Mouse (Mus musculus) embryonic facial prominence, embryonic 13.5 days (tissue): ENCODE data around the gene Gfra4. TPM values are rescaled to one million over a fixed set of nuclear protein-coding genes. Genes with fewer than 3 reads are reported as not detected.
"Not testable (repeated sequence)": the region's sequence is repeated elsewhere in the genome, so short reads cannot be mapped to it uniquely, and the experiment has no call there.

ENCODE experiments used
- ATAC-seq: fragments of 200-750 bp; cut with Nextera tagmentation; 2 replicates; pipeline ENCODE4 v1.8.0; 2017; ENCODE audit warnings: low read depth; ENCODE audit not compliant: insufficient number of reproducible peaks, insufficient read depth, low FRiP score, low TSS enrichment
- H3K27ac ChIP-seq: fragments of 300-500 bp; sonication (generic); 2 replicates; pipeline ENCODE4 v1.5.1; 2015; ENCODE audit warnings: moderate library complexity, mild to moderate bottlenecking, inconsistent platforms
- H3K27me3 ChIP-seq: fragments of 300-500 bp; sonication (generic); 2 replicates; pipeline ENCODE4 v1.6.1; 2015; ENCODE audit warnings: mild to moderate bottlenecking, inconsistent platforms
- H3K36me3 ChIP-seq: fragments of 300-500 bp; sonication (generic); 2 replicates; pipeline ENCODE4 v1.6.1; 2015; ENCODE audit warnings: mild to moderate bottlenecking, inconsistent platforms
- H3K4me1 ChIP-seq: fragments of 300-500 bp; sonication (generic); 2 replicates; pipeline ENCODE4 v1.6.1; 2015; ENCODE audit warnings: inconsistent platforms
- H3K4me2 ChIP-seq: fragments of 300-500 bp; sonication (generic); 2 replicates; pipeline ENCODE4 v1.6.1; 2015; ENCODE audit warnings: moderate library complexity, mild to moderate bottlenecking, inconsistent platforms
- H3K4me3 ChIP-seq: fragments of 300-500 bp; sonication (generic); 2 replicates; pipeline ENCODE4 v1.5.1; 2015; ENCODE audit warnings: mild to moderate bottlenecking, inconsistent platforms
- H3K9ac ChIP-seq: fragments of 300-500 bp; sonication (generic); 2 replicates; pipeline ENCODE4 v1.6.1; 2015; ENCODE audit warnings: mild to moderate bottlenecking, inconsistent platforms
- H3K9me3 ChIP-seq: fragments of 300-500 bp; sonication (generic); 2 replicates; pipeline ENCODE4 v1.6.1; 2016; ENCODE audit warnings: inconsistent platforms
- WGBS: fragments of 180-500 bp; shearing (Covaris S2); methylation state at CpG from one replicate; pipeline ENCODE4 v1.1.7; 2015; ENCODE audit warnings: mixed read lengths; 5-methylcytosine and 5-hydroxymethylcytosine counted together
- polyA plus RNA-seq: library from polyadenylated mRNA; unstranded; fragments of >200 nt; fragmentation: Nextera tagmentation; extraction: Ambion mirVana; gene quantifications from 2 replicates; pipeline ENCODE4 v1.2.1, GENCODE M21; 2015

Gfra4 gene
- polyA plus RNA-seq, 1 experiment from 2014 or later = 42.7 TPM

DNA sequence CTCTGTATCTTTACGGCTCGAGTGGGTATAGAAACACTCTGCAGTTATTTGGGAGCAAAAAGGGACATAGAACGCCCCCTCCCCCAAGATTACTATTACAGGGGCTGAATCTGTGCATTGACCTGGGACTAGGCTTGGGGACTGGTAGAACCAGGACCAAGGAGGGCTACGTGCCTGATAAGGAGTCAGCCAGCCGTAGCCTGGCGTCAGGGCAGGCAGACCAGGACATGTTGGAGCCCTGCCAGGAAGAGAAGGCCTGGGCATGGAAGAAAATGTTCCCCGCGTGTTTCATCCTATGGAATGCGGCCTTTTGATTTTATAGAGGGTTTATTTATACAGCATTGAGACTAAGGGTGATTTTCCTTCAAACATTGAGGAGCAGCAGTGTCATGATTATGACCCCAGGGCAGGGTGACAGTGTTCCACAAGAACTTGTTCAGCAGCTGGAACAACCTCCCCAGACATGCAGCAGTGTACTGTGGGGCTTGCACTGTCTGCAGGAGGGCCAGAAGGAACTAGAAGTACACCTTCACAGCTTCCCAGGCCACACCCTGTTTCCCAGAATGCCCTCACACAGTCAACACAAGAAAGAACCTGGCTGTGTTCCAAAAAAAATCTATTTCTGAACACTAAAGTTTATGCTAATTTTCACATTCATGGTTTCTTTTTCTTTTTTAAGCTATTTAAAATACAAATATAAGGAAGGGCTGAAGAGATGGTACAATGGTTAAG lies 2.3 kb upstream of the Gfra4 start:
- H3K27me3 ChIP-seq = peaks cover 32% of the 10 kb centered on the region
- H3K4me1 ChIP-seq = peaks cover 29% of the 10 kb centered on the region
- H3K9ac ChIP-seq = no peak overlapping the region
- no peaks in the 10 kb centered on the region for H3K36me3 ChIP-seq
- H3K4me3 ChIP-seq = no peak overlapping the region
- ATAC-seq = no peak
- H3K9me3 ChIP-seq = no peaks in the 10 kb centered on the region
- 58% methylated on average over 9 of the region's 9 CpGs for WGBS
- no peak overlapping the region for H3K27ac ChIP-seq
- H3K4me2 ChIP-seq = no peak overlapping the region

DNA sequence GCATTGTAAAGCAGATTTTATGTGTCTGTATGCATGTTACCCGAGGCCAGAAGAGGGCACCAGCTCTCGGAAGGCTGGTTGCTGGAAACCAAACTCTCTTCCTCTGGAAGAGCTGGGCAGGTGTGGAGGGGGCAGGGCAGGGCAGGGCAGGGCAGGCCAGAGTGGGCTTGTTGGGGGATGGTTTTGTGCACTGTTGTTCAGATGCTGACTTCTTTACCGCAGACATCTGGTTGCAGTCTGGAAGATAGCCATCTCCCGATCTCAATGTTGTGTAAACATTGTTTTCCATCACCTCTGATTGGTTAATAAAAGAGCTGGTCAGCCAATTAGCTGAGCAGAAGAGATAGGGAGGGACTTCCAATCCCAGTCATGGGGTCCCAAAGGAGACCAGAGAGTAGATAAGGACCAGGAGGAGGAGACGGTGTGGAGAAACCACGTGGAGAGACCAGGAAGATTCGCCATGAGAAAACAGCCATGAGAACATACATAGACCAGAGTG lies 1.5 kb upstream of the Gfra4 start:
- WGBS = 9% methylated on average over 7 of the region's 7 CpGs
- Histone ChIP-seq H3K4me1 (peaks cover 32% of the 10 kb centered on the region), H3K9ac (no peak overlapping the region), H3K9me3 (no peaks in the 10 kb centered on the region), H3K36me3 (no peaks in the 10 kb centered on the region), H3K4me2 (peak overlapping the region; percentile 33; the same call in 1 of the 2 replicates), H3K4me3 (no peak overlapping the region), H3K27ac (no peak overlapping the region), H3K27me3 (peaks cover 39% of the 10 kb centered on the region)
- no peak for ATAC-seq

DNA sequence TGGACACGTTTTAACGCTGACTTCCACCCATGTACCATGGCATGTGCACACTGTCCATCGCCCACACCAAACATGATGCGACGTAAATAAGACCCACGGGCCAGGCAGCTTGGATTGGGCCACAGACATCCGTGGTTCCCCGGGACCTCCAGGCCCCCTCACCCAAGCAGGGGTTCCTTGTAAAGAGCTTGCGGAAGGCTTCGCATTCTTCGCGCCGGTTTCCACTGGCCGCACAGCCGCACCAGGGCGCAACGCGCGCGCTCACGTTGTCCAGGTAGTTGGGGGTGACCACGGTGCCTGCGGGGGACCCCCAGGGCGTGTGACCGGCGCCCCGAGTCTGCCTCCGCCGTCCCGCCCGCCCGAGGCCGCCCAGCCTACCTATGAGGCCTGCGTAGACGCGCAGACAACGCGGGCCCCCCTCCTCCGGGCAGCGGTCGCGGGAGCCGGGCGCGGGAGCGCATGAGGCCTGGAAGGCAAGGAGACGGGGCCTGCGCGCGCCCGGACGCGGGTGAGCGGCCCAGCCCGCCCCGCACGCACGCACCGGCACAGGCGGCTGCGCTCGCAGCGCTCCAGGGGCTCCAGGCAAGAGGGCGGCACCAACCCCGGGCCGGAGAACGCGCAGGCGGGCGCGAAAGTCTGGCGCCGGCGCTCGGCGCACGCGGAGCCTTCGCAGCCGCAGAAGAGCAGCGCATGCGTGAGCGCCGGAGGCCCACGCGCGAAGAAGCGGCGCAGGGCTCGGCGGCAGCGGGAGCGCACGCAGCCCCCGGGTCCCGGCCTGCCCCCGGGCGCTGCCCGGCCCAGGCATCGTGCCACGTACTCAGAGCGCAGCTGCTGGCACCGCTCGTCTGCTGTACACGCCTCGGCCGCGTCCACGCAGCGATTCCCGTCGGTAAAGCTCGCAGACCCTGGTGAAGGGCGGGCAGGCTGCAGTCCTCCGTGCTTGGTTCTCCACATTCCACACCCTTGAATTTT lies 1.7 kb downstream of the Gfra4 start:
- Histone ChIP-seq H3K9ac (peak overlapping the region; percentile 88), H3K36me3 (no peaks in the 10 kb centered on the region), H3K4me1 (peaks cover 39% of the 10 kb centered on the region), H3K9me3 (no peaks in the 10 kb centered on the region), H3K4me2 (peak overlapping the region; percentile 95), H3K27ac (no peak overlapping the region), H3K27me3 (peaks cover 43% of the 10 kb centered on the region), H3K4me3 (peak overlapping the region; percentile 68)
- WGBS = 2% methylated on average over 108 of the region's 115 CpGs
- ATAC-seq = peak; percentile 52

DNA sequence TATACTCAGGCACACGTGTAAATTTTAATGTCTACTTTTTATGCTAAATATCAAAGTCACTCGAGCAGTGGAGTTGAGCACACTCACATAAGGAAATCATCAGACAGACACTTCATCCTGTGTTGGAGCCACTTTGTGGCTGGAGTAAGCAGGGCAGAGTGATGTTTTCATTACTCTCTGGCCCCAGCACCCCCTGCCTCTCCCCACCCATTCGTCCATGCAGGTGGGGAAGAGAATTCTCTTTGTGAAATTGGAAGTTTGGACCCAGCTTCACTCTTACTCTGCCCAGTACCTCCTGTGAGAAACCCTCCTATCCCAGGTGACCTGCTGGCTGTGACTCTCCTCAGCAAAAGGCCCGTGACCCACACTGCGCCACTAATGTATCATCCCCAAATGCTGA lies 4.2 kb downstream of the Gfra4 start:
- H3K4me1 ChIP-seq = peaks cover 26% of the 10 kb centered on the region
- H3K4me2 ChIP-seq = no peak overlapping the region
- WGBS = 75% methylated on average over 5 of the region's 5 CpGs
- H3K9me3 ChIP-seq = peaks cover under 1% of the 10 kb centered on the region; the same call in 1 of the 2 replicates
- no peak overlapping the region for H3K9ac ChIP-seq
- no peaks in the 10 kb centered on the region for H3K36me3 ChIP-seq
- H3K4me3 ChIP-seq = no peak overlapping the region
- no peak for ATAC-seq
- no peak overlapping the region for H3K27ac ChIP-seq
- peaks cover 43% of the 10 kb centered on the region for H3K27me3 ChIP-seq

DNA sequence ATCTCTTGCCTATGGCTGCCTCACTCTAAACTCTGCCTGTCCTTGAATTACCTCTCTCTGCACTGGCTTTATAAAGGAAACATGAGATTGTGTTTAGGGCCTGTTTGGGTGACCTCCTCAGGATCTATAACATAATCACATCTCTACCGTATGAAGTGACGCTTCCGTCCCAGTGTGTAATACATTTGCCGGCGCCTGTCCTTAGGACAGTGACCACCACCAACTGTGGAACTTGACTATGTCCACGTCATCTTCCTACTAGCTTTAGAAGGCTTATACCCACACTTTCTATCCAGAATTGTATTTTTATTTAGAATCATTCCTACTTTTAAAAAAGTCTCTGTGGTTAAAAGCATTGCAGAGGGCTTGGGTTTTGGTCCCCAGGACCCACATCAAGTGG lies 4.7 kb downstream of the Gfra4 start:
- Histone ChIP-seq H3K27ac (no peak overlapping the region), H3K36me3 (no peaks in the 10 kb centered on the region), H3K4me1 (peaks cover 26% of the 10 kb centered on the region), H3K9me3 (peaks cover 4% of the 10 kb centered on the region; the same call in 1 of the 2 replicates), H3K27me3 (peaks cover 41% of the 10 kb centered on the region), H3K4me3 (no peak overlapping the region), H3K4me2 (no peak overlapping the region), H3K9ac (0 out of 2 replicates have a peak overlapping the region, but pooled peaks have one; percentile 40)
- no peak for ATAC-seq
- WGBS = 84% methylated on average over 6 of the region's 6 CpGs

DNA sequence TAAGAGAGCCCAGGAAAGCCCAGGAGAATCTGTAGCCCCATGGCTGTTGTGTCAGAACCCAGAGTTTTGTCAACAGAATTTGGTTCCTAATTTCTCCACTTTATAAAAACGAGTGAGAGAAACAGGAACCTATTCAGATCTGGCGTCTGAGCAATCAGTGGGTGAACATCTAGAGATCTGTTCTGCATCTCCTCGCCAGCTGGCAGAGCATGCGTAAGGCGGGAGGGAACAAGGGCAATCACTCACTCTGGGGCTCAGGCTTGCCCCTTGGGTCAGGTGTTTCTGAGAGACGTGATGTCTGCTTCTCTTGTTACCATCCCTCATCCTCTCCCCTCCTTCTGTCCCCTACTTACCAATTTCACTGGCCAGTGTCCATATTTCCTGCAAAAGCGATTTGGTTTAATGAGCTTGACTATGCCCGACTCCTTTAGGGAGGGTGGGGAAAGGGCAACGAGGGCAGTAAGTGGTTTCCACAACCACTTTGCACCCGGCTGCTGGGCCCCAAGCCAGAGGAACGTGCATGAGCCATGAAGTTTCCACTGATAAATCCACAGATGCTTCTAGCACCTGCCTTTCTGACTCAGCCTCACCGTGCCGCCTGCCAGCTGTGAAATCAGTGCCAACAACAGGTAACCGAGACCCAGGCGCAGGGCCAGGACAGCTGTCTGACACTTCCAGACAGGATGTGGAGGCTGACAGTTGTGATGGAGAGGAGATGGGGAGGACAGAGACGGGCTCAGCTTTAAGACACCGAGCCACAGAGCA lies 5.5 kb downstream of the Gfra4 start:
- 54% methylated on average over 17 of the region's 17 CpGs for WGBS
- no peak for ATAC-seq
- 0 out of 2 replicates have a peak overlapping the region, but pooled peaks have one; percentile 40 for H3K9ac ChIP-seq

DNA sequence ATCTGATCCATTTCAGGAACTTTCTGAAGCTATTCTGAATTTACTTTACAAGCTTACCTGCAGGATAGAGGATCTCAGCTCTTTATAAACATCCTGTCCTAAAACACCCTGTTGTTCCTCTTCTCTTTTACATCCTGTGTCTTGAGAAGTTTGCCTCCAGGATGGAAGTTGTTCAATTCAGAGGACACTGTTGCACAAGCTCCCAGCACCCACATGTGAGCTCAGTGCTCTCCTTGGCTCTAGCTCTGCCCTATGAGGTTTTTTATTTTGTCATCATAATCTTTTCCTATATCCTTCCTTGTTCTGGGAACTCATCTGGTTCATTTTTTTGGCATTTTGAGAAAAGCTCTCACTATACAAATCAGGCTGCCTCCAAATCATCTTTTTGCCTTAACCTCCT lies 6.1 kb downstream of the Gfra4 start:
- Histone ChIP-seq H3K36me3 (no peaks in the 10 kb centered on the region), H3K27me3 (peaks cover 27% of the 10 kb centered on the region), H3K4me2 (no peak overlapping the region), H3K9ac (no peak overlapping the region), H3K4me1 (peaks cover 23% of the 10 kb centered on the region), H3K9me3 (peaks cover 4% of the 10 kb centered on the region; the same call in 1 of the 2 replicates), H3K4me3 (no peak overlapping the region), H3K27ac (no peak overlapping the region)
- no peak for ATAC-seq

More for the DNA sequence above, 5.5 kb downstream of the Gfra4 start:
- peaks cover 26% of the 10 kb centered on the region for H3K4me1 ChIP-seq
- no peak overlapping the region for H3K4me2 ChIP-seq
- no peak overlapping the region for H3K27ac ChIP-seq
- H3K4me3 ChIP-seq = no peak overlapping the region
- peaks cover 4% of the 10 kb centered on the region; the same call in 1 of the 2 replicates for H3K9me3 ChIP-seq
- no peaks in the 10 kb centered on the region for H3K36me3 ChIP-seq
- H3K27me3 ChIP-seq = peaks cover 33% of the 10 kb centered on the region

DNA sequence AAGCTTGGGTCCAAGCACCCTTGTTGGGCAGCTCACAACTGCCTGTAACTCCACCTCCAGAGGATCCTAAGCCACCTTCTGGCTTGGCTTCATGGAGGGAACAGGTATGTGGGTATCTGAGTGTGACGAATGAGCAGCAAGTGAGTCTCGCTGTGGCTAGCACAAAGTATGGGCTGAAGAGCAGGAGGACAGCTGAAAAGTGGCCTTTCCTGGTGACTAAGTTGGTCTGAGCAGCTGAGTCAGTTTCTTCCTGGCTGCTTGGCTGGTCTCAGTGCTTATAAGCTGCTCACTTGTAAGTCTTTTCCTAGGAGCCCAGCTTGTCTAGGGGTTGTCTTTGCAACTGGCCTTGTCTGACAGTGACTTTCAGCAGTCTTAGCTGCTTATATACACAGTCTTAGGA lies 6.5 kb downstream of the Gfra4 start:
- Histone ChIP-seq H3K9ac (no peak overlapping the region), H3K36me3 (no peaks in the 10 kb centered on the region), H3K9me3 (peaks cover 4% of the 10 kb centered on the region; the same call in 1 of the 2 replicates), H3K4me3 (no peak overlapping the region), H3K4me1 (peaks cover 19% of the 10 kb centered on the region), H3K27ac (no peak overlapping the region), H3K4me2 (no peak overlapping the region), H3K27me3 (peaks cover 23% of the 10 kb centered on the region)
- ATAC-seq = no peak
- 92% methylated on average over 2 of the region's 2 CpGs for WGBS

DNA sequence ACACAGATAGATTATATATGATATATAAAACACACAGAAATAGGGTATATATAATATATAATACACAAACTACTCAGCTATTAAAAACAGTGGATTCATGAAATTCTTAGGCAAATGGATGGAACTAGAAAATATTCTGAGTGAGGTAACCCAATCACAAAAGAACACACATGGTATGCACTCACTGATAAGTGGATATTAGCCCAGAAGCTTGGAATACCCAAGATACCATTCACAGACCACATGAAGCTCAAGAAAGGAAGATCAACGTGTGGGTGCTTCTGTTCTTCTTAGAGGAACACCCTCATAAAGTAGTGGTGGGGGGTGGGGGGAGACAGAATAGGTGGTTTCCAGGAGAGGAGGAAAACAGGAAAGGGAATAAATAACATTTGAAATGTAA lies 11.5 kb downstream of the Gfra4 start:
- H3K4me3 ChIP-seq, ATAC-seq, H3K27ac ChIP-seq, H3K4me2 ChIP-seq, H3K9ac ChIP-seq, H3K9me3 ChIP-seq, H3K27me3 ChIP-seq, H3K4me1 ChIP-seq: not testable (repeated sequence)
- H3K36me3 ChIP-seq = peaks cover 20% of the 10 kb centered on the region
- 47% methylated on average over 1 of the region's 1 CpGs for WGBS

DNA sequence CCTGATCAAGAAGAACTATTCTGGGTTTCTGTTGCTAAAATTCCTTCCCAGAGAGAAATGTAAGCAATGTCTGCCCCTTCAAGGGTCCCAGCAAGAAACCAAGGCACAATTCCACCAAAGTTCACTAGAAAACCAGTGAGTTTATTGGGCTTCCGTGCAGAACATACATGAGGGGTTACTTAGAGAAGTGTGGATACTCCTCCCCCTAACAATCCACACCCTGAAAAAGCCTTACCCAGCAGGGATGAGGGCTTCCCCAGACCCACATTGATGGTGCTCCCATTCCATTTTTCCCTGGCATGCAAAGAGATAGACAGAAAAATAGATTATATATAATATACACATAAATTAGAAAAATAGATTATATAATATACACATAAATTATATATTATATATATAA lies 11.9 kb downstream of the Gfra4 start:
- Histone ChIP-seq H3K9me3 (peaks cover 4% of the 10 kb centered on the region; the same call in 1 of the 2 replicates), H3K4me2 (no peak overlapping the region), H3K4me3 (no peak overlapping the region), H3K36me3 (peaks cover 24% of the 10 kb centered on the region), H3K27me3 (no peaks in the 10 kb centered on the region), H3K9ac (no peak overlapping the region), H3K4me1 (no peaks in the 10 kb centered on the region), H3K27ac (no peak overlapping the region)
- ATAC-seq = no peak
- 90% methylated on average over 1 of the region's 1 CpGs for WGBS

DNA sequence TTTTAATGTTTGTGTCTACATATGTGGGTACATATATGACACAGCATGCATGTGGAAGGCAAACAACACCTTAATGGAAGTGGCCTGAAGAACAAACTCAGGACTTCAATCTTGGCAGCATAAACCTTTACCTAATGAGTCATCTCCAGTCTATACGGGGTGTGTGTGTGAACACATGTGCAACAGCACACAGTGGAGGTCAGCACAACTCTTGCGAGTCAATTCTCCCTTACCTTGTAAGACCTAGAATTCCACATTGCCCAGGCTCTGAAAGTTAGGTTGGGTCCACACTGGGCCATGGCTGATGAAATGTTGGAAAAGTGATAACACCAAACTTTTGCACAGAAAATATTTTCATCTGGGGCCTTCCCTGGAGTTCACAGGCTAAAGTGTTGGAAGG lies 12.3 kb downstream of the Gfra4 start:
- H3K9me3 ChIP-seq = peaks cover 4% of the 10 kb centered on the region; the same call in 1 of the 2 replicates
- H3K27me3 ChIP-seq = no peaks in the 10 kb centered on the region
- H3K9ac ChIP-seq = no peak overlapping the region
- no peak overlapping the region for H3K27ac ChIP-seq
- no peaks in the 10 kb centered on the region for H3K4me1 ChIP-seq
- no peak for ATAC-seq
- H3K36me3 ChIP-seq = peaks cover 28% of the 10 kb centered on the region
- H3K4me3 ChIP-seq = no peak overlapping the region
- 95% methylated on average over 2 of the region's 2 CpGs for WGBS
- H3K4me2 ChIP-seq = no peak overlapping the region
